Mouse (Mus musculus) gastrocnemius, postnatal 4 days (tissue): ENCODE data around the gene Vmn1r47. TPM values are rescaled to one million over a fixed set of nuclear protein-coding genes. Genes with fewer than 3 reads are reported as not detected.
"Not testable (repeated sequence)": the region's sequence is repeated elsewhere in the genome, so short reads cannot be mapped to it uniquely, and the experiment has no call there.

Experiments used
- DNase-seq, 2 experiments: peaks; one replicate each; pipeline ENCODE4 v3.0.0; 2021 to 2022; ENCODE audit warnings: low spot score in 2 of 2, mixed read lengths in 2 of 2
- long read RNA-seq, 2 experiments: library from polyadenylated mRNA; stranded (forward); transcript quantifications; one replicate each; pipeline ENCODE4 v2.0.0; 2021
- total RNA-seq, 2 experiments: library from RNA; stranded (reverse); gene quantifications; 2 replicates each; pipeline ENCODE4 v1.2.3; 2021

Vmn1r47 gene
- total RNA-seq: not detected
- long read RNA-seq, experiment 1: 0 reads
- long read RNA-seq, experiment 2: 0 reads

GRCm38 (mm10) chr6:90015847-90016246 lies at the start of gene Vmn1r47:
Vmn1r47 (plus strand) TSS chr6:90016147.
- not testable (repeated sequence) for DNase-seq

- no peak for DNase-seq
Measured at GRCm38 (mm10) chr6:89966341-89966740, 49.6 kb upstream of the Vmn1r47 start.

GRCm38 (mm10) chr6:89969013-89969412 lies 46.9 kb upstream of the Vmn1r47 start, which contains the start of gene Vmn1r46:
Vmn1r46 (plus strand) TSS chr6:89969313.
- no peak for DNase-seq

GRCm38 (mm10) chr6:89985989-89986388 lies 30.0 kb upstream of the Vmn1r47 start:
- DNase-seq: no peak

GRCm38 (mm10) chr6:90036741-90037140 lies 20.8 kb downstream of the Vmn1r47 start, which contains the start of gene Vmn1r48:
Vmn1r48 (minus strand) TSS chr6:90036841.
- not testable (repeated sequence) for DNase-seq

Other genes with a start within 250 kb of the Vmn1r47 start
- gene Vmn1r42, start 139.7 kb upstream of the Vmn1r47 start, total RNA-seq: not detected
- not detected for gene Vmn1r43, start 139.7 kb upstream of the Vmn1r47 start, total RNA-seq
- gene Vmn1r44, start 132.5 kb upstream of the Vmn1r47 start, total RNA-seq: not detected
- gene Vmn1r45, start 75.5 kb upstream of the Vmn1r47 start, total RNA-seq: not detected
- not detected for gene Vmn1r46, start 46.8 kb upstream of the Vmn1r47 start, total RNA-seq
- gene Vmn1r48, start 20.7 kb downstream of the Vmn1r47 start, total RNA-seq: not detected
- gene Vmn1r49, start 62.4 kb downstream of the Vmn1r47 start, total RNA-seq: not detected
- not detected for gene Vmn1r50, start 85.3 kb downstream of the Vmn1r47 start, total RNA-seq
- gene Vmn1r51, start 106.4 kb downstream of the Vmn1r47 start, total RNA-seq: not detected
- gene Vmn1r52, start 158.7 kb downstream of the Vmn1r47 start, total RNA-seq: not detected
- gene V1ra8, start 186.6 kb downstream of the Vmn1r47 start, total RNA-seq: not detected
- not detected for gene Vmn1r53, start 208.3 kb downstream of the Vmn1r47 start, total RNA-seq
- gene Vmn1r54, start 230.2 kb downstream of the Vmn1r47 start, total RNA-seq: not detected